Mouse (Mus musculus): Measurements from ENCODE around the gene Bcat1. TPM values are rescaled to one million over a fixed set of nuclear protein-coding genes. Genes with fewer than 3 reads are reported as not detected.

Bcat1 gene
- polyA plus RNA-seq, 1 experiment from 2014 or later, result 105 TPM

- H3K27me3 ChIP-seq (replicated peaks; ENCODE audit: control insufficient read depth, insufficient read depth, low read length), result no peaks in the 10 kb centered on the region
- no peak overlapping the region for H3K4me2 ChIP-seq (ENCODE audit: low read length)
- no peak overlapping the region for H3K27ac ChIP-seq (ENCODE audit: low read depth, low read length)
- DNase-seq (ENCODE audit: low spot score) (peak; percentile 59), ATAC-seq (no peak)
- H3K4me3 ChIP-seq (ENCODE audit: low read depth, low read length), result no peak overlapping the region
- H3K4me1 ChIP-seq (ENCODE audit: control insufficient read depth, insufficient read depth, low read length), result no peaks in the 10 kb centered on the region
- no peaks in the 10 kb centered on the region for H3K36me3 ChIP-seq (ENCODE audit: control insufficient read depth, insufficient read depth, low read length)
- H3K9ac ChIP-seq (ENCODE audit: low read length), result no peak overlapping the region
- no peaks in the 10 kb centered on the region for H3K9me3 ChIP-seq (replicated peaks; ENCODE audit: control insufficient read depth, low read length)
- 49% methylated on average over 4 of the region's 4 CpGs for WGBS
These were observed 12.6 kb upstream of the Bcat1 start for GRCm38 (mm10) chr6:145088451-145089113.

GRCm38 (mm10) chr6:145084343-145085117 is 8.5 kb upstream of the Bcat1 start:
- 86% methylated on average over 8 of the region's 8 CpGs for WGBS
- ATAC-seq, result no peak
- H3K27me3 ChIP-seq (replicated peaks; ENCODE audit: control insufficient read depth, insufficient read depth, low read length), result no peaks in the 10 kb centered on the region
- no peak overlapping the region for H3K4me3 ChIP-seq (ENCODE audit: low read depth, low read length)
- H3K4me2 ChIP-seq (ENCODE audit: low read length), result no peak overlapping the region
- H3K27ac ChIP-seq (ENCODE audit: low read depth, low read length), result no peak overlapping the region
- DNase-seq (ENCODE audit: low spot score), result no peak
- H3K4me1 ChIP-seq (ENCODE audit: control insufficient read depth, insufficient read depth, low read length), result no peaks in the 10 kb centered on the region
- H3K9me3 ChIP-seq (replicated peaks; ENCODE audit: control insufficient read depth, low read length), result no peaks in the 10 kb centered on the region
- H3K36me3 ChIP-seq (ENCODE audit: control insufficient read depth, insufficient read depth, low read length), result no peaks in the 10 kb centered on the region
- H3K9ac ChIP-seq (ENCODE audit: low read length), result no peak overlapping the region

- Histone ChIP-seq H3K36me3 (ENCODE audit: control insufficient read depth, insufficient read depth, low read length) (no peaks in the 10 kb centered on the region), H3K27ac (ENCODE audit: low read depth, low read length) (no peak overlapping the region), H3K9ac (ENCODE audit: low read length) (no peak overlapping the region), H3K4me1 (ENCODE audit: control insufficient read depth, insufficient read depth, low read length) (no peaks in the 10 kb centered on the region), H3K27me3 (replicated peaks; ENCODE audit: control insufficient read depth, insufficient read depth, low read length) (no peaks in the 10 kb centered on the region), H3K4me2 (ENCODE audit: low read length) (no peak overlapping the region), H3K4me3 (ENCODE audit: low read depth, low read length) (no peak overlapping the region), H3K9me3 (replicated peaks; ENCODE audit: control insufficient read depth, low read length) (no peaks in the 10 kb centered on the region)
- no peak for ATAC-seq
- no peak for DNase-seq (ENCODE audit: low spot score)
- WGBS, result 73% methylated on average over 4 of the region's 4 CpGs
These were observed 5.7 kb upstream of the Bcat1 start for GRCm38 (mm10) chr6:145081721-145082120.

- WGBS, result 82% methylated on average over 8 of the region's 9 CpGs
- no peaks in the 10 kb centered on the region for H3K36me3 ChIP-seq (ENCODE audit: control insufficient read depth, insufficient read depth, low read length)
- ATAC-seq, result no peak
- H3K9ac ChIP-seq (ENCODE audit: low read length), result no peak overlapping the region
- H3K4me2 ChIP-seq (ENCODE audit: low read length), result no peak overlapping the region
- peaks cover 4% of the 10 kb centered on the region; the same call in 1 of the 2 replicates for H3K4me1 ChIP-seq (ENCODE audit: control insufficient read depth, insufficient read depth, low read length)
- no peaks in the 10 kb centered on the region for H3K9me3 ChIP-seq (replicated peaks; ENCODE audit: control insufficient read depth, low read length)
- no peak overlapping the region for H3K27ac ChIP-seq (ENCODE audit: low read depth, low read length)
- no peak overlapping the region for H3K4me3 ChIP-seq (ENCODE audit: low read depth, low read length)
- DNase-seq (ENCODE audit: low spot score), result no peak
- H3K27me3 ChIP-seq (replicated peaks; ENCODE audit: control insufficient read depth, insufficient read depth, low read length), result no peaks in the 10 kb centered on the region
These were observed 3.2 kb upstream of the Bcat1 start for GRCm38 (mm10) chr6:145079087-145079759.

DNA sequence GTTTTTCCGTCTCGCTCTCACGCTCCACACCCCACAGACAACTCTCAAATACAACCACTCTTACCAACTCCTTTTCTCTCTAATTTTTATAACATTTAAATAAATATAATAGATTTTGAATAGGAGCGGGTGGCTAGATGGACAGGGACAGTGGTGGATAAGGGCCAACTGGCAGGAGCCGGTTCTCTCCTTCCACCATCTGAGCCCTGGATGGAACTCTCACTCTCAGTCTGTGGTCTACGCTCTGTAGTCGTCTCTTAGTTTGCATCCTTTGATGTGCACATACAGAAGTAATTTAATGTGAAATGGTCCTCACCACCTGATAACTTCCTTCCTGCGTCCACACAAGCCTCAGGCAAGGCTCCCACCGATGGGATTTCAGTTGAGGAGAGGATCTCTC is 302 bp upstream of the Bcat1 start:
- peak overlapping the region; percentile 74 for H3K9ac ChIP-seq (ENCODE audit: low read length)

GRCm38 (mm10) chr6:145075088-145075547 is 866 bp downstream of the Bcat1 start:
- Histone ChIP-seq H3K27ac (ENCODE audit: low read depth, low read length) (no peak overlapping the region), H3K9ac (ENCODE audit: low read length) (peak overlapping the region; percentile 74), H3K27me3 (replicated peaks; ENCODE audit: control insufficient read depth, insufficient read depth, low read length) (no peaks in the 10 kb centered on the region), H3K36me3 (ENCODE audit: control insufficient read depth, insufficient read depth, low read length) (no peaks in the 10 kb centered on the region), H3K9me3 (replicated peaks; ENCODE audit: control insufficient read depth, low read length) (no peaks in the 10 kb centered on the region), H3K4me1 (ENCODE audit: control insufficient read depth, insufficient read depth, low read length) (peaks cover 4% of the 10 kb centered on the region; the same call in 1 of the 2 replicates), H3K4me3 (ENCODE audit: low read depth, low read length) (peak overlapping the region; percentile 44), H3K4me2 (ENCODE audit: low read length) (peak overlapping the region; percentile 98)
- ATAC-seq (peak; percentile 69), DNase-seq (ENCODE audit: low spot score) (peak; percentile 66)
- 0% methylated on average over 20 of the region's 20 CpGs for WGBS

More for the DNA sequence above, 302 bp upstream of the Bcat1 start:
- no peak for ATAC-seq
- Histone ChIP-seq H3K4me1 (ENCODE audit: control insufficient read depth, insufficient read depth, low read length) (peaks cover 4% of the 10 kb centered on the region; the same call in 1 of the 2 replicates), H3K9me3 (replicated peaks; ENCODE audit: control insufficient read depth, low read length) (no peaks in the 10 kb centered on the region), H3K27me3 (replicated peaks; ENCODE audit: control insufficient read depth, insufficient read depth, low read length) (no peaks in the 10 kb centered on the region), H3K4me3 (ENCODE audit: low read depth, low read length) (peak overlapping the region; percentile 44), H3K36me3 (ENCODE audit: control insufficient read depth, insufficient read depth, low read length) (no peaks in the 10 kb centered on the region), H3K4me2 (ENCODE audit: low read length) (peak overlapping the region; percentile 98), H3K27ac (ENCODE audit: low read depth, low read length) (no peak overlapping the region)
- DNase-seq (ENCODE audit: low spot score), result no peak
- 16% methylated on average over 9 of the region's 9 CpGs for WGBS

GRCm38 (mm10) chr6:145074461-145074860 is 1.5 kb downstream of the Bcat1 start:
- H3K27me3 ChIP-seq (replicated peaks; ENCODE audit: control insufficient read depth, insufficient read depth, low read length), result no peaks in the 10 kb centered on the region
- no peak overlapping the region for H3K9ac ChIP-seq (ENCODE audit: low read length)
- H3K4me1 ChIP-seq (ENCODE audit: control insufficient read depth, insufficient read depth, low read length), result peaks cover 4% of the 10 kb centered on the region; the same call in 1 of the 2 replicates
- H3K4me2 ChIP-seq (ENCODE audit: low read length), result 0 out of 2 replicates have a peak overlapping the region, but pooled peaks have one; percentile 98
- DNase-seq (ENCODE audit: low spot score), result peak; percentile 33
- ATAC-seq, result no peak
- no peak overlapping the region for H3K27ac ChIP-seq (ENCODE audit: low read depth, low read length)
- H3K4me3 ChIP-seq (ENCODE audit: low read depth, low read length), result no peak overlapping the region
- no peaks in the 10 kb centered on the region for H3K9me3 ChIP-seq (replicated peaks; ENCODE audit: control insufficient read depth, low read length)
- H3K36me3 ChIP-seq (ENCODE audit: control insufficient read depth, insufficient read depth, low read length), result no peaks in the 10 kb centered on the region

GRCm38 (mm10) chr6:145069921-145070320 is 6.1 kb downstream of the Bcat1 start:
- no peak for ATAC-seq
- no peak for DNase-seq (ENCODE audit: low spot score)
- Histone ChIP-seq H3K4me2 (ENCODE audit: low read length) (no peak overlapping the region), H3K9ac (ENCODE audit: low read length) (no peak overlapping the region), H3K36me3 (ENCODE audit: control insufficient read depth, insufficient read depth, low read length) (no peaks in the 10 kb centered on the region), H3K27ac (ENCODE audit: low read depth, low read length) (no peak overlapping the region), H3K4me1 (ENCODE audit: control insufficient read depth, insufficient read depth, low read length) (no peaks in the 10 kb centered on the region), H3K9me3 (replicated peaks; ENCODE audit: control insufficient read depth, low read length) (no peaks in the 10 kb centered on the region), H3K4me3 (ENCODE audit: low read depth, low read length) (no peak overlapping the region), H3K27me3 (replicated peaks; ENCODE audit: control insufficient read depth, insufficient read depth, low read length) (no peaks in the 10 kb centered on the region)
- WGBS, result 90% methylated on average over 2 of the region's 2 CpGs
